Mouse (Mus musculus): ENCODE data around the gene Dcakd.

Gene Dcakd

DNA sequence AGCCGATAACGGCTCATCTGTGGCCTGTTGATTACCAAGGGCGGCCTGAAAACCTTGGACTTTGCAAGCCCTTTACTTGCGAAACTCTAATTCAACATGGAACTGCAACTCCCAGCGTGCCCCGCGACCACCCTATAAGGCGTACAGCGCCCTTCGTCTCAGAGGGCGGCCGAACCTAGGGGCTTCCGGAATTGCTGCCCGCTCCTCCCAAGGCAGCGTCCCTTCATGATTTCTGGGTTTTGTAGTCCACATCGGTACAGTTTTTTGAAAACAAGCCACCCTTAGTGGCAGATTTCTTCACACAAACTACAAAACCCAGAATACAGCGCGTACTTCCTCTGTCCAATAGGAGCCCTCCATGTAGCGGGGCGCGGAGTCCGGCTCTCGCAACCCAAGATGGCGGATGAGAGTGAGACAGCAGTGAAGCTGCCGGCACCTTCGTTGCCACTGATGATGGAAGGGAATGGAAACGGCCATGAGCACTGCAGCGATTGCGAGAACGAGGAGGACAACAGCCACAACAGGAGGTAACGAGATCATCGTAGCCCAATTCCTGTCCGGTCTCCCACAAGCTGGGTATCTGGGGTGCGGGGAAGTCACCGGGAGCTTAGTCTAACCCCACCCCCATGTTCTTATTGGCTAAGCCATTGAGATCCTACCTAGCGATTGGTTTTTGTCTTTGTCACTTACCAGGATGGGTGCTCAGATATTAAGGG is at the start of gene Dcakd, which contains the start of gene Nmt1:
Dcakd (minus strand) TSS at position 158 of the 716 bp plus-strand sequence.
Nmt1 (plus strand) TSS at position 15 of the 716 bp plus-strand sequence.
- peak; percentile 92 to 97 for DNase-seq

DNA sequence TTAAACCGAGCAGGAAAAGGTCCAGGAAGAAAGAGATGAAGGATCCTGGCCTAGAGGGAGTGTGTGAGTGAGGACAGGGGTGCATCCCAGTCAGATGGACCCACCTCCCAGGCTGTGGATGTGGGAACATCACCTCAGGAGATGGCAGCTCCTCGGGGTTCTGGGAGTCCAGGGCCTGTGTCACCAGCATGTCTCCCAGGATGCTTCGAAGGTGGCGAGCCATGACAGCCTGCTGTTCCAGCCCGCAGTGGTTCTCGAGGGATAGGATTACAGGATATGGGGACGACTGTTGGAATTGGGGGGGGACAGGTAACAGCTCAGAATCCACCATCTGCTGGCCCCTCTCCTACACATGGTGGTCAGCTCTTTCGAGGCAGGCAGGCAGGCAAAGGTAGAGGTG is 48.4 kb upstream of the Dcakd start:
- DNase-seq, result no peak

DNA sequence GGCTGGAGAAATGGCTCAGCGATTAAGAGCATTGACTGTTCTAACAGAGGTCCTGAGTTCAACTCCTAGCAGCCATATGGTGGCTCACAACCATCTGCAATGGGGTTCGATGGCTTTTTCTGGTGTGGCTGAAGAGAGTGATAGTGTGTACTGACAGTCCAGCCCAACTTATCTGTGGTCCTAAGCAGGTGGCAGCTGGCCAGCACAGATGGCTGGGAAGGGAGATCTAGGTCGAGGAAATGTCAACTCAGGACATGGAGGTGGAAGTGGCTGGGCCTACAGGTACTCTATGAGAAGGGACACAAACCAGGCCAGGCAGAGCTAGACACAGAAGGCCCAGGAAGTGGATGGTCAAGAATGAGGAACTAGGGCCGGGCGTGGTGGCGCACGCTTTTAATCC is 47.9 kb upstream of the Dcakd start:
- peak; percentile 67 to 74 for DNase-seq

DNA sequence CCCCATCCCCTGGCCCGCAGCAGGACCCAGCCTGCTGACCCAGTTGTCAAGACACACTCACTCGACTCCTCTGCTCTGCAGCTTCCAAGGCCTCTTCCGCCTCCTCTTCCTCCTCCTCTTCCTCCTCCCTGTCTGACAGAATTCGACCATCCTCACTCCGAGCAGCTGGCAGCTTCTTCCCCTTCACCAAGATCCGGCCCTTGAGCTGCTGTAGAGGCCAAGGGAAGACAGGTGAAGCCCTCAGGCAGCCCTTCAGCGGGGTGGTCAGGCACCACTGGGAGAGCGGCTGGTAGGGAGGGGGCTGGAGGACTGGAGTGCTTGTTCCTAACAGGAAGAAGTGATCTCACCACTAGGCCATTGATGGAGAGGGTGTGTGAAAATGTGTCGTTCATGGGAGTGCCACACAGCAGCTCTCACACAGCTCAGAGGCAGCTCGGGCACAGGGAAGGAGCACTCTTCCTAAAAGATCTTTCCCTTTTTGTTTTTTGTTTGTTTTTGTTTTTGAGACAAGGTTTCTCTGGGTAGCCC is 46.7 kb upstream of the Dcakd start:
- DNase-seq, result no peak

DNA sequence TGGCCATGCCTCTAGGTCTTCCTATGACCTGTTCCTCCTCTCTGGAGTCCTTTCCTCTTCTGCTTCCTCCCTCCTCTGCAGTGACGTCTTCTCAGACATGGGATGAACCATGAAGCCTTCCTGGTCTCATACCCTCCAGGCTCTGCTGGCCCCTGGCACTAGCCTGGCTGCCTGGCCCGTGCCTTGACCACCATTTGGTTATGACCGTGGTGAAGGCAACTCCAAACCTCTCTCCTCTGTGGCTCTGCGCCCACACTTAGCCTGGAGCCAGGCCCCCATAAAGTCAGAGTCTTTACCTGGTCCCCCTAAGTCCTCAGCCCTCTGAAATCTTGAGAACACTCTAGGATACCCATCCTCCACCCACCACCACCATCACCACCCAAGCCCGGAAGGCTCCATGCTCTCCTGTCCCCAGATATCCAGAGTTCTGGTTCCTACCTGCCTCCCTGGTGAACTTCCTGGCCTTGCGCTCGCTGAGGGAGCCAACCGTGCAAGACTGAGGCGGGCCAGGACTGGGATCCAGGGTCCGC is 46.1 kb upstream of the Dcakd start:
- DNase-seq, result no peak

DNA sequence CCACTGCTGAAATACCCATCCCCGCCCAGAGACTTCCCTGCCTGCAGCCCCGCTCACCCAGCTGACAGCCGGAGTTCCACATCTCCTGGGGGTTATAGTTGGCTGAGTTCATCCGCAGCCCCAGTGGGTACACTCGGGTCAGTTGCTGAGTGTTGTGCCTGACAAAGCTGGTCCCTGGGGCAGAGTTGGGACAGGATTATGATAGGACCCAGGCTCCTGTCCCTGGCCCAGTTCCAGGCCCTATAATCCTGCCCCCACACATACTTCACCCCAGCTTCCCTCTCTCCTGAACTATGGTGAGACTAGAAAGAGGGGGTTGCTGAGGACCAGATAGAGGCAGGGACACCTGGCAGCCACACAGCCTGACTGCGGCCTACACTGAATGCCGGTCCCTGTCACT is 45.5 kb upstream of the Dcakd start:
- DNase-seq, result no peak

DNA sequence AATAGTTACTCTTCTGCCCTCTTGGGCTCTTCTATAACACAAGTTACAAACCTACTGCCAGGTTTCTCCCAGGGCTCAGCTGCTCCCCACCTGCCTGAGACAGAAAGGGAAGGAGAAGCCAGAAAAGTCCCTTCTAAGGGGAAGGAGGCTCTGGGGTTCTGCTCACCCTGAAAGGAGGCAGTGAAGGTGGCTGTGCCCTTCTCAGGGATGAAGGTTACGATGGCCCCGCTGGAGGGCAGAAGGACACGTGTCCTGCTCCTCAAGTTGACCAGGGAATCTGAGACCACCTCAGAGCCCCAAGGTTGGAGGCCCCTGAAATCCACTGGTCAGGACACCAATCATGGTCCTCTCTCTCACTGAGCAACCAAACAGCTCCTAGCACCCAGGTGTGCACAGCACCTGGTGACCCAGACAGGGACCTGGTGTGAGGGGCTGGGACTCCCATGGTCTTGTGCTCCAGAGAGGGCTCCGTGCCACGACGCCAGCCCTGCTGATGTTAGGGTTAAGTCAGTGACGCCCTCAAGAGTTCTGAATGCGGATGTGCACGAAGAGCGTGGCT is 42.3 kb upstream of the Dcakd start:
- peak in 1 of 2 experiments; percentile 3 for DNase-seq

DNA sequence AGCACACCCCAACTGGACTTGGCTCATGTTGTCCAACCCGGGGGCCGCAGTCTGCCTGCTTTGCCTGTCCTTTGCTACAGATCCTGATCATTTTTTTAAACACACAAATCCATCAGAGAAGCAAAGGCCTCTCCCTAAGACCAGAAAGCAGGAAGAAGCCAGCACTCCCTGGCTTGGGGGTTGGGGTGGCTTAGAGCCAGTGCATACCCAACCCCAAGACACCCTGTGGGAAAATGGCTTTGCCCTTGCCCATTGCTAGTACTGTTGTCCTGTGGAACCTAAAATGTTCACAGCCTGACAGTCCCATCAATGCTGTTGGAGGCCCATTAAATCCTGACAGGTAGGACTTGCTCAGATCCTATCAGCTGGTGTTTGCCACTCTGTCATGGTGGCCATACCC is 41.6 kb upstream of the Dcakd start:
- DNase-seq, result peak in 1 of 2 experiments; percentile 1

DNA sequence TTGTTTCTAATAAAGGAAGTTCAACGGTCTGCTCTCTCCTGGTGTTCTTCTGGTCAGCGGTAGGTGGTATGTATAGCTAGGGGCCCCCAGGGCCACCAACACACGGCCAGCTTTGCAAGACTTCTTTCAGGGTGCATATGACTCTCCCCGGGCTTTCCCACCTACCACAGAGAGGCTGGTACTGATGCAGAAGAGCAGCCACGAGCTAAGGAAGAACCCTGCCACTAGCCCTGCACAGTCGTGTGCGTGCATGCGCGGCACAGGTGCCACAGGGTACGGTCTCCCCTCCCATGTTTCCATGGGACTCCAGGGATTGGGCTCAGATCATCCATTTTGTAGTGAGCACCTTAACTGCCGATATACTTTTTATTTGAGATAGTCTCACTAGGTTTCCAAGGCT is 40.8 kb upstream of the Dcakd start:
- DNase-seq, result no peak

DNA sequence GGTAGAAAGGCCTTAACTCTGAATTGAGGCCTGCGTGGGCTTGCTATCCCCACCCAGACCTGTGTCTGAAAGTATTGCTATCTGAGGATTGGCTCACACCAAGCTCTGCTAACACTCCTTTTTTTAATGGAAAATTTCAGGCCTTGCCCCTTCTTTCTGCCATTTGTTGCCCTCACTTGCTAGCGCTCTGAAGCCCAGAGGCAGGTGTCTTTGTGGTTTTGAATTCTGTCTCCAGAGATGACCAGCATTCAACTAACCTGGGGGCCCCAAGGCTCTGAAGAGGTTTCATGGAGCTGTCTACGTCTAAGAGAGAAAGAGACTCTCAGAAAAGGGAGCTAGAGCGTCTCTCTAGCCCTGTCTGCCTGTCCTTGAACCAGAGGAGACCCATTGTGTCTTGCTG is 40.1 kb upstream of the Dcakd start:
- no peak for DNase-seq

DNA sequence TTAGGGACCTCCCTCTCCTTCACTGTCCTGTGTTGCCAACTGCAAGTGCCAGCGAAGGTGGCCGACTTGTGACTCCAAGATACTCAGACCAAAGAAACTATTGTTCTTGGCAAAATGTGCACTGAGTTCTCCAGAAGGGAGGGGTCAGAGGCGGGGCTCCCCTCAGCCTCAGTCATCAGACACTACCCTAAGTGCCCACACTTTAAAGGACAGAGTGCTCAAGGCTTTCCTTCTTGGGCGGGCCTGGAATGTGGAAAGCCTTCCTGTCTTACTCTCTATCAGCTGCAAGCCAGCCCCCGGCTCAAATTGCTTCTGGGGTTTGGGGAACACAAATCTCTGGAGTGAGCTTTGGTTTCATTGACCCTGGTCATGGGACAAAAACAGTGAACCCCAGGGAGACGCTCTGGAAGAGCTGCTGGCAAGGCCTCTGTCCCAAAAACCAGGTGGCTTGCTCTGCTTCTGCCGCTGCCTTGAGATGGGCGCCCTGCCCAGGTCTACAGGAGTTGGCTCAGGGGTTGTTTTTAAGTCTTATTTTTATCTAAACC is 39.4 kb upstream of the Dcakd start:
- DNase-seq, result peak; percentile 36 to 48

DNA sequence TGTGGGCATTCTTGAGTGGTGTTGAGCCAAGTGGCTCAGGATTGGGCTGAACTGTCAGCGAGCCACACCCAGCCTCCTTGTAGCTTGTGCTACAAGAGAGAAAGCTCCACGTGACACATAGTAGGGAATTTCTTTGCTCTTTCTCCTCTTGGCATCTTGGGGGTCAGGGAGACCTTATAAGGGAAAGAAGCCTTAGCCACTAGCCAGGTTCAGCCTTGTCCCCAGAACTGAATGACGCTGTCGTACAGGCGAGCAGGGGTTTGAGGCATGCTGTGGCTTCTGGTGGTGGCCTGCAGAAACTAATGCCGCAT is 38.9 kb upstream of the Dcakd start:
- DNase-seq, result no peak

DNA sequence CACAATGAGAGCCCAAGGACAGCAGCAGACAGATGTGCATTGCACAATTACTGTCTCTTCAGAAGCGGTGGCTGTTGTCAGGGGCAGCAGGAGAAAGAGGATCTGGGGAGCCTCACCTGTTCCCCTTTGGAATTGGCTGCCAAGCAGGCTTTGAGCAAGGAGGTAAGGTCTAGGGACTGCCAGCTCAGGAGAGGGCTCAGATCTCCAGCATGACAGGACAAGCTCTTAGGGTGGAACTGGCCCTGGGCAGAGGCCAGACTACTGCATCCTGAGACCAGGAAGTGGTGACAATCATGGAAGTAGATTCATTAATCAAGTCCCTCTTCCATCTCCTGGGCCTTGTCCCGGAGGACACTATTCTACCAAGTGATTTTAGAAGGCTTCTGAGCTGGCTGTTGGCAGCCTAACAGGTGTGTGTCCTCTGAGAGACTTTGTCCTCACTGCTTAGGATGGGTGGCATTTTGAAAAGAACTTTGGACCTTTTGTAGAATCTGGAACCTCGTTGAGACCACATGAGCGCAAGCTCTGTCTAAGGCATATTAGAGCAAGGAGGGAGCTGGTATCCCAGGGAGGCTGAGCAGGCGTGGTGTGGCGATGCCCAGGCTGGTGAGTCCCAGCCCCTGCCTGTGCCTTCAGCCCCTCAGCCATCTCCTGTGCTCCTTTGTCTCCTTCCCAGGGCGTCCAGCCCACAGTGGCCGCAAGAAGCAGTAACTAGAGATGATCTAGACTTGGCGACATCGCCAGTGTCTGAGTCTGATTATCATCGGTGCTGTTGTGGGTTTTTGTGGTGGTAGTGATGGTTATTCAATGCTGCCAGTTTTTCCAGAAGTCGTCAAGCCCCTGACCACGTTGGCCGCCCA is 38.3 kb upstream of the Dcakd start:
- DNase-seq, result no peak

DNA sequence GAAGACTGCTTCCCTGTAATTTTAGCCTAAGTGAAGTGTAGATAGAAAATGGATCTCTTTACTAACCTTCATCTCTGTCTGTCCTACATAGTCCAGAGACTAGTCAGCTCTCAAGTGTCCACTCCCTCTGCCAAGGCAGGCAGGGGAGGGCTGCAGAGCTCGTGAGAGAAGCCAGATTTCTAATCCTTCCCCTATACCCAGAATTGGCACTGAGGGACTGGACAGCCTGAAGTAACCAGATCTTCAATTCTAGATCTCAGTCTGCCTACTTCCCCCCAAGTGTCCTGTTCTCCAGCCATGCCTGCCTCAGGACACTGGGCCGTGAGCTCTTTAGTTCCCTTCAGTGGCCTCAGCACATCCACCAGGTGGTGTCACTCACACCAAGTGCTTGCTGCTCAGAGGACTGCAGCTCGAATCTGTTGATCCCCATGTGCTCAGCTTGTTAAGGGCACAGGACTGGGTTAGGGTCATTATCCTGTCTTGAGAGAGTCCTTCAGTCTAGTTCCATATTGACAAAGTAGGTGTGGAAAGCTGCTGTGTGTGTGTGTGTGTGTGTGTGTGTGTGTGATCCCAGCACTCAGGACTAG is 30.5 kb upstream of the Dcakd start:
- DNase-seq, result no peak

DNA sequence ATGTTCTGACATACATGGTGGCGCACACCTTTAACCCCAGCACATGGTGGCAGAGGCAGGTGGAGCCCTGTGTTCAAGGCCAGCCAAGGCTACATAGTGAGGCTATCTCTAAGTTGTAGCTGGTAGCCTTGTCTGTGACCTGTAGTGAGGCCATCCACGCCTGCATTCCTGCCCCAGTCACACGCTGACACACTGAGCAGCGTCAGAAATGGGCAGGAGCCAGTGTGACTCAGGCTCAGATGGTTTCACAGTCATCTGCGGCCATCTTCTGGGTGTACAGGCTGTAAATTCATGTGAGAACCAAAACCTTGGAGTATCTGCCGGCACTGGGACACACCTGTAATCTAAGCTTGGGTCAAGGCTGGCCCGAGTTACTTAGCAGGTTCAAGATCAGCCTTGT is 28.5 kb upstream of the Dcakd start:
- DNase-seq, result no peak

DNA sequence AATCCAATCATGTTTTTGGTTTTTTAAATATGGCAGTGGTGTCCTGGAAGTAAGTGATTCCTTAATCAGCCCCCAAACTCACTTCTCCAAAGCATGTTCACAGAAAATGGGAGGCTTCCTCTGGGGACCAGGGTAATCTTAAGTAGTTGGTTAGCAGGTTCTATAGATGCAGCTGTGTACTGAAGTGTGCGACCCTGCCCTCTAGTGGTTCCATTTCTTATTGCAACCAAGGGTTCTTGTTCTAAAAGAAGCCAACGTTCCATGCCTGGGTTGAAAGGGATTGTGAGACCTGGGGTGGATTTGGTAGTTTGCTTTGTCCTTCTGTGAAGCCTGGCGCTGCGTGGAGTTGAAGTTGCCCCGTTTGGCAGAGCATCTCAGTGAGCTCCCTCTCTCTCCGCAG is 26.7 kb upstream of the Dcakd start:
- peak; percentile 75 to 81 for DNase-seq

DNA sequence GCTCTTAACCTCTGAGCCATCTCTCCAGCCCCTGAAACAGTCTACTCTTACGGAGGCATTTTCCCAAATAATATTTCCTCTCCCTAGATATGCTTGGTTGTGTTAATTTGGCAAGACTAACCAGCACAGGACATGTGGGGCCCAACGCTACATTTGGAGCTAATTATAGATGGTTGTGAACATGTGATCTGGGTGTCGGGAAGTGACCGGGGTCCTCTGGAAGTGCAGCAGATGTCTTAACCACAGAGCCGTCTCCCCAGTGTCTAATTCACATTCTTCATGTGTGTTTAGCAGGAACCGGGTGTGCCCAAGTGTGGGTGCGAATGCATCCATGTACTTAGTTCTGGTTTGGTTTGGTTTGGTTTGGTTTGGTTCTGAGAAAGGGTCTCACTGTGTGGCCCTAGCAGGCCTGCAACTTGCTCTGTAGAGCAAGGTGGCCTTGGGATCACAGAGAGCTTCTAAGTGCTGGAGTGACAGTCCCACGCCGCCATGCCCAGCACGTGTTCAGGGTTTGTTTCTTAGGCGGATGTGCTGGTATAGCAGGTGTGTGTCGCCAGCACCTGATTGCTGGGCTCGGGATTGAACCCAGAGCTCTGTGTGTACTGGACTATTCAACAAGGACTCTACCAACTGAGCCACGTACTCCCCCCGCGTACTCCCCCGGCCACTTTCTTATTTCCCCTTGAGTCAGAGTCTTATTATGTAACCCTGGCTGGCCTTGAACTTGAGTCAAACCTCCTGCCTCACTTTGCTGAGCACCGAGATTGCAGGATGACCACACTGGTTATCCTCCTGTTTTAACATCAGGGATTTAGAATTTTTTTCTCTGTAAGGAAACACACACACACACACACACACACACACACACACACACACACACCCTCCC is 25.3 kb upstream of the Dcakd start:
- no peak for DNase-seq

DNA sequence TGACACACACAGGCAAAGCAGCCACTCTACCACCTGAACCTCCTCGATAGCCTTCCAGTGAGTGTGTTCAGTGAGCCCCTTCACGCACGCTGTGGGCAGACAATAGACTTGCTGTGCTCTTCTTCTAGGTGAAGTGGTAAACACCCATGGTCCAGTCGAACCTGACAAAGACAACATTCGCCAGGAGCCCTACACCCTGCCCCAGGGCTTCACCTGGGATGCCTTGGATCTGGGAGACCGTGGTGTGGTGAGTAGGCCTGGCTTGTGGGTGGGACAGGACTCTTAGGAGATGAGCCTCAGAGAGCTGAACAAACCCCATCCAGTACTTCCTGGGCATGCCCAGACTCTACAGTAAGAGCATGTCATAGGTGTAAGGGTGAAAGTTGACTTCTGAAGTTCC is 23.9 kb upstream of the Dcakd start:
- DNase-seq, result no peak

DNA sequence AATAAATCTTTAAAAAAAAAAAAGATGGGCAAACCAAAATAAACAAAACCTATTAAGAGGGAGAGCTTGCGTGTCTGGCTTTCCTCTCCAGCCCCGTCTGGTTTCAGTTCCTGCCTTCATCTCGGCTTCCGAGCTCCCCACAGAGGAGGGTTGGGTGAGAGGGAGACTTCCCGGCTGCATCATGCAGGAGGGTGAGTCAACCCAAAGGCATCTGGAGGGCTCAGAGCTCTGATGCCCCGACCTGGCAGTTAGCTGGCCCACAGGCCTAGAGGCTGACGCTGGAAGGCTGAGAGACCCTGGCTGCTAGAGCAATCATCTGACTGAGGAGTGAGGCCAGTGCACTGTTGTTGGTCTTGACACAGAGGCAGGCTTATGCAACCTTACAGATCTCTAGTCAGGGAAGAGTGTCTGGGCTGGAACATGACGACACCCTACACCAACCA is 23.1 kb upstream of the Dcakd start:
- DNase-seq, result peak; percentile 43 to 44

DNA sequence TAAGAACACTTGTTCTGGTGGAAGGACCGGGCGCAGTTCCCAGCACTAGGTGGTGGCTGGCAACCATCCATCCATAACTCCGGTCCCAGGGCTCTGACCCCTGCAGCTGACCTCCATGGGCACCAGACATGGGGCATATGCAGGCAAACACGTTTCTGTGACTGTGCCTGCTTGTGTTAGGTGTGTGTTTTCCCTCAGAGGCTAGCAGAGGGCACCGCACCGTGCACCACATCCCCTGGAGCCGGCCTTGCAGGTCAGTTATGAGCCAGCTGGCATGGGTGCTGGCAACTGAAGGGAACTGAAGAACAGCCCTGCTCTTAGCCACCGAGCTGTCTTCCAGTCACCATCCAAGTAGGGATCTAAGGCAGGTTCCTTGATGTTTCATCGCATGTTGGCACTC is 22.0 kb upstream of the Dcakd start:
- peak; percentile 60 to 66 for DNase-seq

DNA sequence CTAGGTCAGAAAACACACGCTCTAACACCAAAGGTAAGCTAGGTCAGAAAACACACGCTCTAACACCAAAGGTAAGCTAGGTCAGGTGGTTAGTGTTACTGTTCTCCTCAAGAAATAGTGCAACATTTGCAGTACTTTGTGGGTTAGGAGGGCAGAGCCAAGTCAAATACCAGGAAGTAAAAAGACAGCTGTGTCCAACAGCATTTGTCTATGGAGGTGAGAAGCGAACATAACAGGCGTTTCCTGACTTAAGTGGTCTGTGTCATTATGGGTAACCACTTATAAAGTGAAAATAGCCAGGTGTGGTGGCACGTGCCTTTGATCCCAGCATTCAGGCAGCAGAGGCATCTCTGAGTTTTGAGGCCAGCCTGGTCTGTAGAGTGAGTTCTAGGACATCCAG is 21.5 kb upstream of the Dcakd start:
- DNase-seq, result no peak

DNA sequence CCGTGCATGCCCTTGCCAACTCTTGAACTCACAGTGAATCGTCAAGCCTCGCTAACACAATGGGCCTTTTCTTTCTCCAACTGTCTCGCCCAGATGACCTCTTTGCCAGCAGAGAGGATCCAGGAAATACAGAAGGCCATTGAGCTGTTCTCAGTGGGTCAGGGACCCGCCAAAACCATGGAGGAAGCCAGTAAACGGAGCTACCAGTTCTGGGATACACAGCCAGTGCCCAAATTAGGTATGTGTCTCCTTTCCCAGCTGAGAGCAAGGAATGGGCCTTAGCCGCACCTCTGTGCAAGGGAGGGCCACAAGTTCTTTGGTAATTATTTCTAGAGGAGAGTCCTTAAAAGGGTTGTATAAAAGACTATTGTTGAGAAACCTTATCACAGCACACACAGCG is 18.2 kb upstream of the Dcakd start:
- no peak for DNase-seq

Data from cerebellum, adult 18-20 months (tissue).